Mouse (Mus musculus): ENCODE measurements around the gene Aqp11. TPM values are rescaled to one million over a fixed set of nuclear protein-coding genes. Genes with fewer than 3 reads are reported as not detected.

Gene Aqp11
- polyA plus RNA-seq, 1 experiment from 2014 or later, result 6.2 TPM

DNA sequence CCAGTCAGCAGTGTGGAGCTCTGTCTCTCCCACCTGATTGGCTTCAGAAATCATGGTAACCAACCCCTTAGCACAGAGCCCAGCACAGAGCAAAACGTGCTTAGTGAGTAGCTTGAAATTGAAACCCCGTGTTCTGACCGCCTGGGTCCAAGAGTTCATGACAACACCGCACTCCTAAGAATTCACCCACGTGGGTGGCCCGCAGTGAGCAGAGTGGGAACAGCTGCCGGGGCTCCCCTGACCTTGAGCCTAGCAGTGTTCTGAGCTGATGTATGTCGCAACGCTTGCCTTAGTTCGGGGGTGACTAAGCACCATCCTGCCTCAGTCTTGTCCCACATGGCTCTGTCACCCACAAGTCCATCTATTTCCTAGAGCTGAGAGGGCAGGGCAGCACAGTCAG is 2.9 kb upstream of the Aqp11 start:
- 48% methylated on average over 10 of the region's 10 CpGs for WGBS
- no peak for ATAC-seq (ENCODE audit: low FRiP score)
- Histone ChIP-seq H3K4me2 (replicated peaks) (no peak overlapping the region), H3K27me3 (no peaks in the 10 kb centered on the region), H3K36me3 (no peaks in the 10 kb centered on the region), H3K4me1 (peaks cover 13% of the 10 kb centered on the region), H3K9me3 (replicated peaks) (no peaks in the 10 kb centered on the region), H3K9ac (no peak overlapping the region), H3K27ac (no peak overlapping the region), H3K4me3 (no peak overlapping the region)

DNA sequence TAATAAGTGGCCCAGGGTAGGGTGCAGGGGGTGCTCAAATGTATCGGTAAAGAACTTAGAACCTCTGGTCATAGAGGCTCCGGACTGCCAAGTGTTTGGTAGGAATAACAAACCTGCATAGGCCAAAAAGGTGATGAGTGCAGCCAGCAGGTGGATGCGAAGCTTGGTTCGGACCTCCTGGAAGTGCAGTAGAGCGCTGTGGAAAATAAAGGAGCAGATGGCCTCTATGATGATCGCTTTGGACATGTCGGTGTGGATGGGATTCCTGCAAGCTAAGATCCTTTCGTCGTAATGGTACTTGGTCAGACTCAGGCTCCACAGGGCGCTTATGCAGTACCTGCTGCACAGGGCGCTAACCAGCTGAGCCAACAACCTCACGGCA is 842 bp downstream of the Aqp11 start:
- Histone ChIP-seq H3K4me3 (peak overlapping the region; percentile 56), H3K4me2 (replicated peaks) (peak overlapping the region; percentile 94), H3K4me1 (peaks cover 15% of the 10 kb centered on the region), H3K9me3 (replicated peaks) (no peaks in the 10 kb centered on the region), H3K27ac (no peak overlapping the region), H3K9ac (peak overlapping the region; percentile 63), H3K36me3 (no peaks in the 10 kb centered on the region), H3K27me3 (no peaks in the 10 kb centered on the region)
- ATAC-seq (ENCODE audit: low FRiP score), result no peak
- 5% methylated on average over 12 of the region's 12 CpGs for WGBS

DNA sequence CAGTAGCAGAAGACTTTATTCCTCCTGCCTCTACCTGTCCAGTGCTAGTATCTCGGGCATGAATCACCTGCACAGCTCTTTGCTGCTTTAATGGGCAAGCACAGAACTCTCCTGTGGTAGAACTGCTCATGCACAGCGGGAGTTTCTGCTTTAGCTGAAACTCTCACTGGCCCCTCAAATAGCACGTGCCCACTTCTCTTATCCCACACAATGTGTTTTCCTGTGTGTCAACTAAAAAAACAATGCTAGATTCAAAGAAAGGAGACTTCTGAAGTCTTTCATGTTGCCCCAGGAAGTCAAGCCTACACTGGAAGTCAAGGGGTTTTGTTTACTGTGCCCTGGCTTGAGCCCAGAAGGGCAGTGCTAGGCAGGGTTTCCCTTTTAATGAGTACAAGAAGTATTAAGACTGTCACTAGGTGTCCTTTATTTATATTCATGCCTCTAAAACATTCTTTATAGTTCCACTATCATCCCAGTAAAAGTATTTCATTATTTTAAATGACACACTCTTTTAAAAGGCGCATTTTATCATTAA is 2.1 kb downstream of the Aqp11 start:
- Histone ChIP-seq H3K27ac (no peak overlapping the region), H3K9me3 (replicated peaks) (no peaks in the 10 kb centered on the region), H3K4me1 (peaks cover 13% of the 10 kb centered on the region), H3K36me3 (no peaks in the 10 kb centered on the region), H3K9ac (no peak overlapping the region), H3K4me3 (no peak overlapping the region), H3K4me2 (replicated peaks) (no peak overlapping the region), H3K27me3 (no peaks in the 10 kb centered on the region)
- no peak for ATAC-seq (ENCODE audit: low FRiP score)
- 28% methylated on average over 4 of the region's 4 CpGs for WGBS

DNA sequence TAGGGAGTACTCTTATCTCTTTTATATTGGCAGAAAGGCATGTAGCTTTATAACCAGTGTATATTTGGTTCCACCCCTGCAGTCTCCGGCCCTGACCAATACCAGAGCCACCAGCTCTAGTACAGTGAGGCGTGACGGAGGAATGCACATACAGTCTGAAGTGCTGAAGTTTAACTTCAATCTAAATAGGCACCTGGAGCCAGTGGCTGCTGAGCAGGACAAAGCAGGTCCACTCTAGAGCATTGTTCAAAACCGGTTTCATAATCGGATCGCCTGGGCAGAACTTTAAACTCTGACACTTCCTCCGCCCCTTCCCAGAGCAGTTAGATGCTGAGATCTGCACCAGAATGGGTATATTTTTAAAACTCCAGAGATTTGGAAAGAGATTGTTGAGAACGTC is 3.1 kb downstream of the Aqp11 start:
- Histone ChIP-seq H3K9ac (no peak overlapping the region), H3K9me3 (replicated peaks) (no peaks in the 10 kb centered on the region), H3K36me3 (no peaks in the 10 kb centered on the region), H3K27ac (no peak overlapping the region), H3K27me3 (no peaks in the 10 kb centered on the region), H3K4me3 (no peak overlapping the region), H3K4me2 (replicated peaks) (no peak overlapping the region), H3K4me1 (peaks cover 12% of the 10 kb centered on the region)
- no peak for ATAC-seq (ENCODE audit: low FRiP score)
- WGBS, result 82% methylated on average over 8 of the region's 8 CpGs

DNA sequence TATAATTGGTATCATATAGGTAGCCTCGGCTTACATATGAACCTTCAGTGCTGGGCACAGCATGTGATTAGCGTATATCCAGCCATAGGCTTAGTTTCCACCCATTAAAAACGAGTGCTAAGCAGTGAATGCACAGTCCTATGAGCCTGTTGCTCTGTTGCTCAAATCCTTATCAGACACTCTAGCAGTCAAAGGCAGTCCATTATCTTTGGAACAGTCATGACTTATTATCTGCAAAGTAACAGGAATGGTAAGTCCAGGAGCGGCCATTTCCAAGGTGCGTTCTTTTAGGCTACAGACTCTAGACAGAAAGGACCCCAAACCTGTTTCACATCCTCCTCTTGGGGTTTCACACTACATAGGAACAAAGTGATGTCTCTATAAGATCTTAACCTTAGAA is 4.5 kb downstream of the Aqp11 start:
- Histone ChIP-seq H3K4me1 (peaks cover 20% of the 10 kb centered on the region), H3K4me3 (no peak overlapping the region), H3K27me3 (no peaks in the 10 kb centered on the region), H3K9me3 (replicated peaks) (no peaks in the 10 kb centered on the region), H3K9ac (no peak overlapping the region), H3K4me2 (replicated peaks) (no peak overlapping the region), H3K27ac (no peak overlapping the region), H3K36me3 (no peaks in the 10 kb centered on the region)
- WGBS, result 94% methylated on average over 5 of the region's 5 CpGs
- no peak for ATAC-seq (ENCODE audit: low FRiP score)

DNA sequence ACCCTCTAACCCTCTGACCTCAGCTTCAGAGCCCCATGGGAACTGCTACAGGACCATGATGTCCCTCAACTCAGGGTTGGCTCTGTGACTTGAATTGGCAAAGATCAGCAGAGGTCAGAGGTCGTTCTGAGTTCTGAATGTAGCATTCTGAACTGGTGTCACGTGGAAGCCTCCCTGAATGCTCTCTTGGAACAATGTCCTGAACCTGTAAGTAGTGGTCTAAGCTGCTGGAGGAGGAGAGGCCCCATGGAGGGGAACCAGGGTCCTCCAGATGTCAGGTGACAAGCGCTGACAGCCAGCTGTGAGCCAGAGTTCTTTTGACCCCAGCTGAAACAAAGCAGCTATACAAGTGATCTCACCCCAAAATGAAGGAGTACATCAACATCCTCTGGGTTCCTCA is 7.7 kb downstream of the Aqp11 start:
- Histone ChIP-seq H3K4me1 (peaks cover 9% of the 10 kb centered on the region), H3K4me3 (no peak overlapping the region), H3K9ac (no peak overlapping the region), H3K36me3 (no peaks in the 10 kb centered on the region), H3K27ac (no peak overlapping the region), H3K4me2 (replicated peaks) (no peak overlapping the region), H3K9me3 (replicated peaks) (no peaks in the 10 kb centered on the region), H3K27me3 (no peaks in the 10 kb centered on the region)
- ATAC-seq (ENCODE audit: low FRiP score), result no peak
- 27% methylated on average over 3 of the region's 3 CpGs for WGBS

DNA sequence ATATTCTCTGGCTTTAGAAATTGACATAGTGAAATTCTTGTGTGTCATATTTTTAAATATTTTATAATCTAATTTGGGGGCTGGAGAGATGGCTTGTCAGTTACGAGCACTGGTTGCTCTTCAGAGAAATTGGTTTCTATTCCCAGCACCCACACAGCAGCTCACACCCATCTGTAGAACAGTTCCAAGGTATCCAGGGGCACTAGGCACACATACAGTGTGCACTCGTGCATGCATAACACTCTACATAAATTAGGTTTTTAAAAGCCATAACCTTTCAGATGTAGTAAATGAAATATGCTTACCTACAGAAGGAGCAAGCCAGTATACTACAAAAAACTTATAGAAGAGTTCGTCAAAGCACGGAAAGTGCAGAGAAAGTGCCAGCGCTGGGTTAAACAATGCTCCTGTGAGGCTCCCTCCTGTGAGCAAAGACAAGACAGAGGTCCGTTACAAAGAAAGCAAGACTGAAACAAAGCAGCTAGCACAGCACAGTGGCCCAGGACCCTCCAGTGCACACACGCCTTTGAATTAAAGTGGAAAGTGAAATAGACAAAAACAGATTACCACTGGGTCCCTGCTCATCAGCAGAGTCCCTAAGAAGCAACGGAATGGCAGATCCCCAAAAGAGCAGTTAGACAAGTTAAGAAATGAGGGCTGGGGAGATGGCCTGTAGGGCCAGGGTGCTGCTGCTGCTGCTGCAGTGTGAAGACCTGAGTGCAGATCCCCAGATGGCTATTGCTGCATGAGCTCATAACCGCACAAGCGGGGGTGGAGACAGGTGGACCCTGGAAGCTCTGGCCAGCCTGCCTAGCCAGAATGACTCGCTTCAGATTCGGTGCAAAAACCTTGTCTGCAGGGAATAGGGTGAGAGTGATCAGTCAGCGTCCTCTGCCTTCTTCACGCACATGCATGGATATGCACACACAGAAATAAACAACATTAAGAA is 9.1 kb downstream of the Aqp11 start:
- no peak overlapping the region for H3K4me3 ChIP-seq
- no peak overlapping the region for H3K4me2 ChIP-seq (replicated peaks)
- peak; percentile 55; the same call in 1 of the 2 replicates for ATAC-seq (ENCODE audit: low FRiP score)
- 30% methylated on average over 14 of the region's 14 CpGs for WGBS
- peaks cover 9% of the 10 kb centered on the region for H3K4me1 ChIP-seq
- no peaks in the 10 kb centered on the region for H3K27me3 ChIP-seq
- H3K27ac ChIP-seq, result no peak overlapping the region
- no peaks in the 10 kb centered on the region for H3K9me3 ChIP-seq (replicated peaks)
- no peak overlapping the region for H3K9ac ChIP-seq
- no peaks in the 10 kb centered on the region for H3K36me3 ChIP-seq

DNA sequence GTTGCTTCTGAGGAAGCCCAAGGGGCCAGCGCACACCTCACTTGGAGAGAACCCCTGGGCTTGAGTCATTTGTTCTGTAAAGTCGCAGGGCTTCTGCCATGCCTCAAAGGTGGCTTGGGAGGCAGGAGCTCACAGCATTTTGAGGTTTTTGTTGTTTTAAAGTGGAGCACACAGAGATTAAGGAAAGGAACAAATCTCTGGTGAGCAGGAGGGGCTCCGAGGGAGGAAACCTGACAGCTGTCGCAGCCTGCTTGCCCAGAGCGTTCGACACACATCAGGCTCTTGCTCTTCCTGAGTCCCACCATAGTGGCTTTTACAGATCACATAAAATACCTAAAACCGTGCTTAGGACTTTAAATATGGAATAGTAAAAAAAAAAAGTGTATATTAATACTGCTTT is 11.3 kb downstream of the Aqp11 start:
- no peaks in the 10 kb centered on the region for H3K9me3 ChIP-seq (replicated peaks)
- no peak overlapping the region for H3K9ac ChIP-seq
- no peak overlapping the region for H3K4me3 ChIP-seq
- 74% methylated on average over 7 of the region's 7 CpGs for WGBS
- no peaks in the 10 kb centered on the region for H3K36me3 ChIP-seq
- H3K27me3 ChIP-seq, result no peaks in the 10 kb centered on the region
- no peak overlapping the region for H3K27ac ChIP-seq
- no peak for ATAC-seq (ENCODE audit: low FRiP score)
- H3K4me1 ChIP-seq, result peaks cover 9% of the 10 kb centered on the region
- no peak overlapping the region for H3K4me2 ChIP-seq (replicated peaks)

DNA sequence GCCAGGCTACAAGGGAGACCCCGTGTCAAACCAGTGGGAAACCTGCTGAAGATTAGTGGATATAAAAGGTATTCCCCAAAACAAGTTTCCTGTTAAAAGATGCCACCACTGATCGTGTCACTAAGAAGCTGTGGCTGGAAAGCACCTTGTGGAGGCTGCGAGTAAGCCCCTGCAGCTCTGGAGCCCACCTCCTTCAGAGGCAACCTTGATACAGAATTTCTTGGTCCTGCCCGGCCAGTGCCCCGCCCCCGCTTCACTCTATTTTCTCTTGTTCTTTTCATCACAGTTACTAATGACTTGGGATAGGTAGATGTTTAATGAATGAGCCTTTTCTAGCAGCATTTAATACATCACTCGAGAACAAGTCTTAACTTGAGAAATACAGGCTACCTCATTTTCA is 12.0 kb downstream of the Aqp11 start:
- Histone ChIP-seq H3K9me3 (replicated peaks) (no peaks in the 10 kb centered on the region), H3K4me3 (no peak overlapping the region), H3K4me1 (peaks cover 9% of the 10 kb centered on the region), H3K9ac (no peak overlapping the region), H3K4me2 (replicated peaks) (no peak overlapping the region), H3K27me3 (no peaks in the 10 kb centered on the region), H3K27ac (no peak overlapping the region), H3K36me3 (no peaks in the 10 kb centered on the region)
- WGBS, result 85% methylated on average over 7 of the region's 7 CpGs
- ATAC-seq (ENCODE audit: low FRiP score), result no peak

DNA sequence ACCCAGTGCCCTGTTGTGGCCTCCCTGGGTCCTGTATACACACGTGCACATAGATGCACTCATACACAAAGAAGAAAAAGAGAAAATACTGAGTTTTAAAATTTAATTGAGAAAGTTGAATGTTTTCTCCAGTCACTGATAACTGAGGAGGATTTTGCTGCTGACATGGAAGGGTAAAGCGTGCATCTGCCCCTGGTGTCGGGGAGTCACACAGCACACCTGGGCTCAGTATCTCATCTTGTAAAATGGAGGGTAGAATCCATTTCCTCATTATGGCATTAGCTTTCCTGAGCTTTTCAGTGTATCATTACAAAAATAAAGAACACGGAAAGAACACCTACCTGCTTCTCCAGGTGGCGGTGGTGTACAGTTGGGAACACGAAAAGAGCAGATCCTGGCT is 12.7 kb downstream of the Aqp11 start:
- Histone ChIP-seq H3K36me3 (peaks cover 5% of the 10 kb centered on the region; the same call in 1 of the 2 replicates), H3K9me3 (replicated peaks) (no peaks in the 10 kb centered on the region), H3K9ac (no peak overlapping the region), H3K27ac (no peak overlapping the region), H3K4me2 (replicated peaks) (no peak overlapping the region), H3K4me3 (no peak overlapping the region), H3K4me1 (peaks cover 9% of the 10 kb centered on the region), H3K27me3 (no peaks in the 10 kb centered on the region)
- ATAC-seq (ENCODE audit: low FRiP score), result no peak
- over 99% methylated on average over 6 of the region's 6 CpGs for WGBS

DNA sequence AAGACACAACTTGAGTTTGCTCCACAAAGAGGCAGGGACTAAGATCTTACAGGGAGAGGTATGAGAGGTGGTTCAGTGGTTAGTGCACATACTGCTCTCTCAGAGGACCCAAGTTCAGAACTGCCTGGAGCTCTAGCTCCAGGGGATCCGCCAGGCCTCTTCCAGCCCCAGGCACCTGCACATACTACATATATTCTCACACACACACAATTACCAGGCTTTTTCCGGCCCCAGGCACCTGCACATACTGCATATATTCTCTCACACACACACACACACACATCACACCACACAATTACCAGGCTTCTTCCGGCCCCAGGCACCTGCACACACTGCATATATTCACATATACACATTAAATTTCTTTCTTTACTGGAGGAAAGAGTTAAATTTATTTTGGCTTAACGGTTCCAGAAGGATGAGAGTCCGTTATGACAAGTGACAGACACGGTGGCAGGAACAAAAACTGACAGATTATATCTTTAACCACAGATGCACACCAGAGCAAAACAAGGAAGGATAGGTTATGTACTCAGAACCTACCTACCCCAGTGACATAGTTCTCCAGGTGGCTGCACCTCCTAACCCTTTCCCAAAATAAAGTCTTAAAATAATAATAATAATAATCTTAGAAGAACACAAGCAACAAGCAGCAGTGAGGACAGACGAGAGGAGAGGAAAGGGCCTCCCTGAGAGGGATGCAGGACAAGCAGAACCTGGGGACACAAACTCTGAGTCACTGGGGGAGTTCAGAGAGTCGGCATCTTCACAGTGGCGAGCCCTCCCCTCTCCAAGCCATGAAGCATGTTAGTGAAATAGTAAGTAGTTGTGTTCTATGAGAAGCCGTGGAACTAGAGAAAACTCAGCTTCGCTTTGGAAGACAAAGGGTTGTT is 14.2 kb downstream of the Aqp11 start:
- H3K9me3 ChIP-seq (replicated peaks), result no peaks in the 10 kb centered on the region
- peaks cover 3% of the 10 kb centered on the region for H3K4me1 ChIP-seq
- ATAC-seq (ENCODE audit: low FRiP score), result no peak
- peaks cover 18% of the 10 kb centered on the region for H3K36me3 ChIP-seq
- WGBS, result 90% methylated on average over 11 of the region's 11 CpGs
- H3K27me3 ChIP-seq, result no peaks in the 10 kb centered on the region
- no peak overlapping the region for H3K4me2 ChIP-seq (replicated peaks)
- no peak overlapping the region for H3K9ac ChIP-seq
- no peak overlapping the region for H3K27ac ChIP-seq
- no peak overlapping the region for H3K4me3 ChIP-seq

DNA sequence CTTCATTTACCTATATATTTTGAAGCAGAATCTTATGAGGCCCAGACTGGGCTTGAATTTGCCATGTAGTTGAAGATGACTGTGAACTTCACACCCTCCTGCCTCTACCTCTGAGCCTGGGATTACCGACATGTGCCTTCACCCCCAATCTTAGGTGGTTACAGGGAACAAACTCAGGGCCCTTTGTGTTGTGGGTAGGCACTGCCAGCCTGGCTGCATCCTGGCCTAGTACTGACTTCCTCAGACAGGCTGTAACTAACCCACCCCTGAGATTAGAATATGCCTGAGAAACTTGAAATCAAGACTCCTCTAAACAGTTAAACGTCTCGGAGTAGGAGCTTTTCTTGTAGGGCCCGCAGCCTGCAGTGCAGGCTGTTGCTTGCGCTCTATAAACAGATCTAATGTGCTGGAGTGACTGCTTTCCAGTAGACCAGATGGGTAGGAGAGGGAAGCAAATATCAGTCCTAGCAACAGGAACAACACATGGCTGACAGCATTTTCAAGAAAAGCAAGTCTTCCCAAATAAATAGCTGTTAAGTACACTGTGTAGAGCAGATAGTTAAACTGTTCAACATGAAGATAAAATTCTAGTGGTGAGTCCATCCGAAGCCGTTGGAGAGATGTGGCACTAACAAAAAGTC is 15.7 kb downstream of the Aqp11 start:
- Histone ChIP-seq H3K9ac (no peak overlapping the region), H3K4me2 (replicated peaks) (no peak overlapping the region), H3K36me3 (peaks cover 32% of the 10 kb centered on the region), H3K4me1 (no peaks in the 10 kb centered on the region), H3K4me3 (no peak overlapping the region), H3K27ac (no peak overlapping the region), H3K9me3 (replicated peaks) (no peaks in the 10 kb centered on the region), H3K27me3 (no peaks in the 10 kb centered on the region)
- 93% methylated on average over 7 of the region's 7 CpGs for WGBS
- no peak for ATAC-seq (ENCODE audit: low FRiP score)
